Mouse (Mus musculus): ENCODE measurements at regions not wholly inside any gene's neighbourhood (a gene's known extent, or its start where the extent isn't known, plus 50 kb on each side); places are given as distances from the start of the nearest gene placed in this dataset.

DNA sequence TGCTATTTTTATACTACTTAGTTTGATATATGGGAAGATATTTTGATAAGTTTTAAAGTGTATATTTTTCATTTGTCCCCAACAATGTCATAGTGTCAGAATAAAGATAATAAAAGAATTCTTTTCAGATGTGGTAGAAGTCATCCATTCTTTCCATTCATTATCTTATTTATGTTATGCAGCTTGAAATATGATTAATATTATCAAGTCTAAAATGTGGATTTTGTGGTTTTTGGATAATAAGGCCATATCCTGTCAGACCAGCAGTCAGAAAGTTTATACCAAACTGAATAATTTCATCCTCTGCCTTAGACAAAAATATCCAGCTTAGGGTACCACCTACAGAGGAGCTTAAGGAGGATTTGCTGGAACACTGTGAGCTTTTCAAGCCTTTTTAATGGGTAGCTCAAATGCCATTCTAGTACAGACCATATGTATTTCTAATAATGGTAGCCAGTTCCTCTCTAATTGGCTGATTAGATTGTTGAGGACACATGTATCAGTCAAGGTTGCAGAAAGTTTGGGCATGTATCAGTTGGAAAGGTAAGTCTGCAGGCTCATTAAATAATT is 609.7 kb downstream of the Pla2g4a start:
- Histone ChIP-seq H3K27me3 (ENCODE audit: control insufficient read depth in 1 of 2, insufficient read depth in 2 of 2, low read length in 2 of 2) (no peaks in the 10 kb centered on the region), H3K9ac (ENCODE audit: control insufficient read depth, low read depth, low read length, poor library complexity, severe bottlenecking) (no peak overlapping the region), H3K4me3 (ENCODE audit: control insufficient read depth in 1 of 2, insufficient read depth in 1 of 2, low read depth in 2 of 2, low read length in 2 of 2) (no peak overlapping the region), H3K9me3 (replicated peaks; ENCODE audit: insufficient read depth, low read length) (no peaks in the 10 kb centered on the region), H3K36me3 (ENCODE audit: control insufficient read depth in 1 of 2, insufficient read depth in 2 of 2, low read length in 2 of 2) (peaks cover 0 to 21% of the 10 kb centered on the region in 2 experiments; a peak in 2 of 4 replicates), H3K27ac (ENCODE audit: control insufficient read depth, low read depth, low read length) (no peak overlapping the region), H3K4me1 (ENCODE audit: control insufficient read depth in 1 of 2, insufficient read depth in 2 of 2, low read length in 2 of 2) (peaks cover 9 to 25% of the 10 kb centered on the region in 2 experiments), H3K79me2 (ENCODE audit: control insufficient read depth, insufficient read depth, low read length, poor library complexity) (no peaks in the 10 kb centered on the region)
- no peak for TF ChIP-seq E2F4 (IDR thresholded peaks at IDR 0.05; ENCODE audit: borderline replicate concordance, low read depth, low read length)
- TF ChIP-seq EP300 (IDR thresholded peaks at IDR 0.05; ENCODE audit: low read depth in 1 of 2, low read length in 2 of 2), result peak; percentile 84 to 85
- no peak for TF ChIP-seq TBP (IDR thresholded peaks at IDR 0.05; ENCODE audit: low read depth, low read length)
- peak; percentile 77 for TF ChIP-seq GATA1 (IDR thresholded peaks at IDR 0.05; ENCODE audit: low read depth, low read length)
- TF ChIP-seq ZC3H11A (IDR thresholded peaks at IDR 0.05; ENCODE audit: low read depth, low read length), result no peak
- peak; percentile 54; the same call in 1 of the 2 replicates for TF ChIP-seq ETS1 (IDR thresholded peaks at IDR 0.05; ENCODE audit: low read depth, low read length)
- TF ChIP-seq TCF12 (IDR thresholded peaks at IDR 0.05; ENCODE audit: low read depth, low read length), result peak; percentile 78
- TF ChIP-seq SMC3 (IDR thresholded peaks at IDR 0.05; ENCODE audit: low read depth, low read length), result no peak
- TF ChIP-seq UBTF (IDR thresholded peaks at IDR 0.05; ENCODE audit: borderline replicate concordance, insufficient read depth, low read depth, low read length), result no peak
- TF ChIP-seq RCOR1 (IDR thresholded peaks at IDR 0.05; ENCODE audit: low read depth, low read length), result peak; percentile 54
- no peak for TF ChIP-seq CTCF (IDR thresholded peaks at IDR 0.05 in 2 of 3, conservative IDR thresholded peaks at IDR 0.05 in 1 of 3; ENCODE audit: control insufficient read depth in 1 of 3, insufficient read depth in 1 of 3, low read depth in 2 of 3, low read length in 3 of 3, poor library complexity in 1 of 3, severe bottlenecking in 1 of 3)
- peak; percentile 21 for DNase-seq (ENCODE audit: low read depth, low spot score)

DNA sequence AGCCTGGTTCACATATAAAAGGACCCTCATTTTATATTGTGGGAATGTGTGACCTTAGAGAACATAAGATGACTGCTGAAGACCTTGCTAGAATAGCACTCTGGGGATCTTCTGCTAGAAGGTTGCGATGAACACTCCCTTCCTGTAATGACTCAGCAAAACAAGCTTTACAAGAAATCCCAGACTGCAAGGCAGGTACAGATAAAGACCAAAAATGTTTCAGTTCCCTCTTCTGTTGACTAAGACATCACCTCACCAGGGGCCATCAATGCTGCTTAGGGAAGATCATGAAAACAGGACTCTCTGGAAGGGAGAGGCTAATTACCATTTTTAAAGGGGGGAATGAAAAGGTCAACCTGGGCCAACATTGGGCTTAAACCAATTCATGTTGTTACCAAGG is 613.7 kb downstream of the Pla2g4a start:
- Histone ChIP-seq H3K27ac (ENCODE audit: control insufficient read depth, low read depth, low read length) (peak overlapping the region; percentile 36), H3K36me3 (ENCODE audit: control insufficient read depth in 1 of 2, insufficient read depth in 2 of 2, low read length in 2 of 2) (peaks cover 0 to 23% of the 10 kb centered on the region in 2 experiments; a peak in 2 of 4 replicates), H3K9me3 (replicated peaks; ENCODE audit: insufficient read depth, low read length) (no peaks in the 10 kb centered on the region), H3K4me3 (ENCODE audit: control insufficient read depth in 1 of 2, insufficient read depth in 1 of 2, low read depth in 2 of 2, low read length in 2 of 2) (no peak overlapping the region), H3K4me1 (ENCODE audit: control insufficient read depth in 1 of 2, insufficient read depth in 2 of 2, low read length in 2 of 2) (peaks cover 12 to 33% of the 10 kb centered on the region in 2 experiments), H3K27me3 (ENCODE audit: control insufficient read depth in 1 of 2, insufficient read depth in 2 of 2, low read length in 2 of 2) (no peaks in the 10 kb centered on the region), H3K79me2 (ENCODE audit: control insufficient read depth, insufficient read depth, low read length, poor library complexity) (no peaks in the 10 kb centered on the region), H3K9ac (ENCODE audit: control insufficient read depth, low read depth, low read length, poor library complexity, severe bottlenecking) (no peak overlapping the region)
- peak; percentile 87 for DNase-seq (ENCODE audit: low read depth, low spot score)
- TF ChIP-seq TAL1 (IDR thresholded peaks at IDR 0.05; ENCODE audit: low read length) (peak; percentile 28), RCOR1 (IDR thresholded peaks at IDR 0.05; ENCODE audit: low read depth, low read length) (peak; percentile 89), ZC3H11A (IDR thresholded peaks at IDR 0.05; ENCODE audit: low read depth, low read length) (no peak), ELF1 (IDR thresholded peaks at IDR 0.05; ENCODE audit: low read depth, low read length) (no peak), ETS1 (IDR thresholded peaks at IDR 0.05; ENCODE audit: low read depth, low read length) (peak; percentile 78), EP300 (IDR thresholded peaks at IDR 0.05; ENCODE audit: low read depth in 1 of 2, low read length in 2 of 2) (peak; percentile 87 to 89), GABPA (IDR thresholded peaks at IDR 0.05; ENCODE audit: low read depth, low read length) (peak; percentile 96), TCF12 (IDR thresholded peaks at IDR 0.05; ENCODE audit: low read depth, low read length) (peak; percentile 80), MAFK (IDR thresholded peaks at IDR 0.05; ENCODE audit: borderline replicate concordance, low read depth, low read length) (peak; percentile 94), TBP (IDR thresholded peaks at IDR 0.05; ENCODE audit: low read depth, low read length) (no peak), MAZ (IDR thresholded peaks at IDR 0.05; ENCODE audit: low read depth, low read length) (no peak), MAX (IDR thresholded peaks at IDR 0.05; ENCODE audit: low read length) (0 out of 2 replicates have a peak, but pooled peaks have one; percentile 12), SIN3A (IDR thresholded peaks at IDR 0.05; ENCODE audit: low read length) (peak; percentile 53), GATA1 (IDR thresholded peaks at IDR 0.05; ENCODE audit: low read depth, low read length) (peak; percentile 83), MYC (IDR thresholded peaks at IDR 0.05; ENCODE audit: low read depth, low read length) (no peak), HCFC1 (IDR thresholded peaks at IDR 0.05; ENCODE audit: low read depth, low read length) (0 out of 2 replicates have a peak, but pooled peaks have one; percentile 45), MXI1 (IDR thresholded peaks at IDR 0.05; ENCODE audit: low read depth, low read length) (no peak), ZMIZ1 (IDR thresholded peaks at IDR 0.05; ENCODE audit: low read depth, low read length) (no peak), USF1 (IDR thresholded peaks at IDR 0.05; ENCODE audit: low read depth, low read length) (no peak), JUND (IDR thresholded peaks at IDR 0.05; ENCODE audit: low read depth, low read length) (no peak), BHLHE40 (IDR thresholded peaks at IDR 0.05; ENCODE audit: borderline replicate concordance, low read depth, low read length) (no peak)
